Mouse (Mus musculus) thymus, adult 2 months (tissue): ENCODE measurements around the gene Setd1b.

Experiments
- CTCF ChIP-seq: fragments of 200-500 bp; IDR thresholded peaks from 2 replicates; pipeline ENCODE4 v1.5.1; 2012; ENCODE audit warnings: mild to moderate bottlenecking, control low read depth, low read length, moderate library complexity, borderline replicate concordance; ENCODE audit not compliant: control insufficient read depth, poor library complexity, insufficient read depth; ENCODE audit errors: extremely low read depth
- POLR2A ChIP-seq: fragments of 200-500 bp; IDR thresholded peaks from 2 replicates; pipeline ENCODE4 v1.6.1; 2012; ENCODE audit warnings: mild to moderate bottlenecking, low read length, control low read depth, moderate library complexity; ENCODE audit not compliant: control insufficient read depth, poor library complexity, insufficient read depth; ENCODE audit errors: extremely low read depth

GRCm38 (mm10) chr5:123151077-123151476, 9.1 kb downstream of the Setd1b start:
- TF ChIP-seq CTCF (0 out of 2 replicates have a peak, but pooled peaks have one; percentile 16), POLR2A (peak; percentile 56; the same call in 1 of the 2 replicates)
